Mouse (Mus musculus) intestine, postnatal 0 days (tissue): Measurements from ENCODE around the gene Kcnma1. TPM values are rescaled to one million over a fixed set of nuclear protein-coding genes. Genes with fewer than 3 reads are reported as not detected.

ENCODE experiments used
- ATAC-seq: fragments of 200-750 bp; cut with Nextera tagmentation; 2 replicates; pipeline ENCODE4 v1.8.0; 2017; ENCODE audit warnings: mild to moderate bottlenecking, moderate TSS enrichment, moderate library complexity
- H3K27ac ChIP-seq: fragments of 300-500 bp; sonication (generic); 2 replicates; pipeline ENCODE4 v1.5.1; 2014; ENCODE audit warnings: mild to moderate bottlenecking, low read depth, low read length, moderate library complexity
- H3K27me3 ChIP-seq: fragments of 300-500 bp; sonication (generic); replicated peaks from 2 replicates; pipeline ENCODE4 v1.6.1; 2014; ENCODE audit warnings: low read length, mixed read lengths; ENCODE audit not compliant: control insufficient read depth, insufficient read depth
- H3K36me3 ChIP-seq: fragments of 300-500 bp; sonication (generic); 2 replicates; pipeline ENCODE4 v1.6.1; 2014; ENCODE audit warnings: mild to moderate bottlenecking, moderate library complexity; ENCODE audit not compliant: control insufficient read depth, insufficient read depth
- H3K4me1 ChIP-seq: fragments of 300-500 bp; sonication (generic); replicated peaks from 2 replicates; pipeline ENCODE4 v1.6.1; 2014; ENCODE audit warnings: antibody characterized with exemption, low read length, mixed read lengths; ENCODE audit not compliant: control insufficient read depth, insufficient read depth
- H3K4me2 ChIP-seq: fragments of 300-500 bp; sonication (generic); replicated peaks from 2 replicates; pipeline ENCODE4 v1.6.1; 2014; ENCODE audit warnings: low read depth, mild to moderate bottlenecking, moderate library complexity
- H3K4me3 ChIP-seq: fragments of 300-500 bp; sonication (generic); 2 replicates; pipeline ENCODE4 v1.5.1; 2014; ENCODE audit warnings: low read depth, low read length
- H3K9ac ChIP-seq: fragments of 300-500 bp; sonication (generic); 2 replicates; pipeline ENCODE4 v1.6.1; 2014; ENCODE audit warnings: mild to moderate bottlenecking, low read depth, low read length
- H3K9me3 ChIP-seq: fragments of 300-500 bp; sonication (generic); 2 replicates; pipeline ENCODE4 v1.6.1; 2016; ENCODE audit warnings: mixed run types; ENCODE audit not compliant: control insufficient read depth
- CTCF ChIP-seq: sonication (generic); IDR thresholded peaks from 2 replicates; pipeline ENCODE4 v1.5.1; 2016; ENCODE audit warnings: low read depth, mild to moderate bottlenecking, control low read depth, antibody characterized with exemption, moderate library complexity
- WGBS: fragments of 180-500 bp; shearing (Covaris S2); extraction: QIAGEN DNeasy Blood & Tissue Kit; methylation state at CpG from one replicate; pipeline ENCODE4 v1.1.7; 2014; 5-methylcytosine and 5-hydroxymethylcytosine counted together
- polyA plus RNA-seq: library from polyadenylated mRNA; unstranded; fragments of >200 nt; fragmentation: Nextera tagmentation; extraction: Ambion mirVana; gene quantifications from 2 replicates; pipeline ENCODE4 v1.2.1, GENCODE M21; 2015

Kcnma1 gene
- polyA plus RNA-seq, 1 experiment from 2014 or later = 6.7 TPM

DNA sequence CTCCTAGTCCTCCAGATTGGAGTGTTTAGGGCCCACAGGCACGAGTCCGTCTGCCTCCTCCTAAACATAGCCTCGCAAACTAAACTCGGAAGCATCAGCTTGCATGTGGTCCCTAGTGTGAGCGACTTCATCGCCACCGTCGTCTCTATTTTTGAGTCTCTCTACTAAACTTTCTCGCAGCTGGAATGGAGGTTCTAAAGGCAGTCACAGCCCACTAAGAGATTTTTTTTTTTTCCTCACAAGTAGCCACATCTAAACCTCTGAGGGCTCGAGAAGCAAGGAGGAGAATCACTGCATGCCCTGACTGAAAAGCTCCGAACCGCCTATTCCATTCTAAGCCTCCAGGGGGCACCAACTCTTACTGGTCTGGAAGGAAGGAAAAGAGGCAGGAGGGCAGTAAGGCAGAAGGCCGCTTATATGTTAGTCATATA is 223.0 kb downstream of the Kcnma1 start:
- H3K27ac ChIP-seq = no peak overlapping the region
- H3K4me1 ChIP-seq = 0 out of 2 replicates have a peak, but pooled peaks cover 6% of the 10 kb centered on the region
- H3K27me3 ChIP-seq = no peaks in the 10 kb centered on the region
- no peak overlapping the region for H3K9ac ChIP-seq
- ATAC-seq = no peak
- no peak overlapping the region for H3K4me3 ChIP-seq
- 60% methylated on average over 13 of the region's 13 CpGs for WGBS
- H3K36me3 ChIP-seq = no peaks in the 10 kb centered on the region
- no peak overlapping the region for H3K4me2 ChIP-seq
- peak; percentile 82 for TF ChIP-seq CTCF
- no peaks in the 10 kb centered on the region for H3K9me3 ChIP-seq

DNA sequence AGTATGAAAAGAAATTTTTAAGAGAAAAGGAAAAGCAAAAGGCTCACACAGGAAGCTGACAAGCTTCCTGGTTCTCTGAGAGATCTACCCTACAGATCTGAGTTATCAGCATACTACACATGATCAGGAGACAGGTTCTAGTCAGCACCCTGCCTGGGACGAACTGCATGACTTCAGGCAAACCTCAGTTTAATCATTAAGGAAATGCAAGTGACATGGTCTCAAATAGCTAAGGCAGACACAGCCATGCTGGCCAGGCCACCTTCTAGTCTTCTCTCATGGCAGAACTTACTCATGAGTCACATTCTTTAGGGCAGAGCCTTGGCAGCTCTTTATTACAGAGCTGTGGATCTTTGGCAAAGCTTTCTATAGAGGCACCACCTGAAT is 227.6 kb downstream of the Kcnma1 start:
- peak; percentile 75 for ATAC-seq
- H3K4me3 ChIP-seq = no peak overlapping the region
- no peaks in the 10 kb centered on the region for H3K36me3 ChIP-seq
- no peak for TF ChIP-seq CTCF
- no peak overlapping the region for H3K9ac ChIP-seq
- 10% methylated on average over 1 of the region's 1 CpGs for WGBS
- H3K9me3 ChIP-seq = no peaks in the 10 kb centered on the region
- H3K4me2 ChIP-seq = peak overlapping the region; percentile 55
- 0 out of 2 replicates have a peak, but pooled peaks cover 6% of the 10 kb centered on the region for H3K4me1 ChIP-seq
- H3K27ac ChIP-seq = peak overlapping the region; percentile 73
- no peaks in the 10 kb centered on the region for H3K27me3 ChIP-seq

DNA sequence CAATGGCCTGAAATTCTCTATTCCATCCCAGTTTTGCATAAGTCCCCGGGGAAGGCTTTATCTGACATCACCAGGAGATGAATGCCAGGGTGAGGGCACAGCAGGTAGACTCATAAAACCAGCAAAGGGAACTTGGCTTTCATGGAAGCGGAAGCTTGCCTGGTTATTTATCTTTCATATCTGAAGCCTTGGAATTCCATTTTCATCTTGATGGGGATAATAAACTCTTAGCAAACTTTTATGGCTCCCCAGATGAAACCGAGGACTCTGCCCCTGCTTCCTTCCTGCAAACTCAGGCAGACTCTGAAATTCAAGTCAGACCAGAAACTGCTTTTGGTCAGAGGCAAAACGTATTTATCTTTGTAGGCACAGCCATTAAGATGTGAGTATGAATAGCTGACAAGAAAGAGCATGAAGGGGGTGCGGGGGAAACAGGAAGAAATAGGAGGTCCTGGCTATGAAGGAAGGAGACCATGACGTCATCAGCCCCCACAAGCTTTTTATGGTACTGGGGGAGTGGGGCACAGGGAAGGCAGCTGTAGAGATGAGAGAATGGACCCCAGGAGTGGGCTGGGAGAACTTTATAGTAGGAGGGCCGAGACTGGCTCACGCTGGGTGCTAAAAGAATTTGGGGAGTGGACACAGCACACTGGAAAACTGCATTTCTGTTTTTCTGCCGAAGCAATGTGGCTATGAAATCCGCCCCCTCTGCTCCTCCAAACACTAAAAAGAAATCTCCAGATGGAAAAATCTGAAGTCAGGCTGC is 228.2 kb downstream of the Kcnma1 start:
- ATAC-seq = peak; percentile 66
- H3K4me2 ChIP-seq = peak overlapping the region; percentile 55

GRCm38 (mm10) chr14:23782845-23783609 is 231.3 kb downstream of the Kcnma1 start:
- 74% methylated on average over 8 of the region's 8 CpGs for WGBS
- H3K9ac ChIP-seq = no peak overlapping the region
- no peak for TF ChIP-seq CTCF
- no peak overlapping the region for H3K4me3 ChIP-seq
- H3K4me2 ChIP-seq = no peak overlapping the region
- no peaks in the 10 kb centered on the region for H3K36me3 ChIP-seq
- H3K9me3 ChIP-seq = no peaks in the 10 kb centered on the region
- H3K27me3 ChIP-seq = no peaks in the 10 kb centered on the region
- H3K27ac ChIP-seq = no peak overlapping the region
- 0 out of 2 replicates have a peak, but pooled peaks cover 6% of the 10 kb centered on the region for H3K4me1 ChIP-seq
- ATAC-seq = no peak

More for the DNA sequence above, 228.2 kb downstream of the Kcnma1 start:
- Histone ChIP-seq H3K27me3 (no peaks in the 10 kb centered on the region), H3K9ac (no peak overlapping the region), H3K4me1 (0 out of 2 replicates have a peak, but pooled peaks cover 6% of the 10 kb centered on the region), H3K4me3 (no peak overlapping the region), H3K36me3 (no peaks in the 10 kb centered on the region), H3K27ac (peak overlapping the region; percentile 73), H3K9me3 (no peaks in the 10 kb centered on the region)
- 21% methylated on average over 10 of the region's 10 CpGs for WGBS
- TF ChIP-seq CTCF = no peak

DNA sequence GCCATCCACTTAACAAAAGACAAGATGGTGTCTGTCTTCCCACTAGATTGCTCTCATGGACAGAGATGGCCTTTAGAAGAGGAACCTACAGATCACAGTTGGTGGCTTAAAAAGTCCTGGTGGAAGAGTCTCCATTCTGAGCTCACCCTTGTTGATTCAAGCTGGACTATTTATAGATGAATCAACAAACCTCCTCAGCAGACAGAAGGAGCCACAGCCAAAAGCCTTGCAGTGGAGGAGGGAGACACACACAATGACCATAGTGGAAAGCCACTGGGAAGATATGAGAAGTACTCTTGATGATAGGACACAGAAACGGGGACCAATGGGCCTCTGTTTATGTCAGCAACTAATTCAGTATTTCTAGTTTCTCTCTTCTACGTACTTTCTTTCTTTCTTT is 239.7 kb downstream of the Kcnma1 start:
- ATAC-seq = no peak
- Histone ChIP-seq H3K9ac (no peak overlapping the region), H3K27ac (no peak overlapping the region), H3K4me1 (no peaks in the 10 kb centered on the region), H3K9me3 (no peaks in the 10 kb centered on the region), H3K4me2 (no peak overlapping the region), H3K36me3 (no peaks in the 10 kb centered on the region), H3K4me3 (no peak overlapping the region), H3K27me3 (no peaks in the 10 kb centered on the region)
- TF ChIP-seq CTCF = no peak
- WGBS = 70% methylated on average over 2 of the region's 2 CpGs

GRCm38 (mm10) chr14:23772685-23773084 is 241.6 kb downstream of the Kcnma1 start:
- no peak for ATAC-seq
- Histone ChIP-seq H3K36me3 (no peaks in the 10 kb centered on the region), H3K27me3 (no peaks in the 10 kb centered on the region), H3K9me3 (no peaks in the 10 kb centered on the region), H3K27ac (no peak overlapping the region), H3K4me1 (no peaks in the 10 kb centered on the region), H3K4me2 (no peak overlapping the region), H3K4me3 (no peak overlapping the region), H3K9ac (no peak overlapping the region)
- 48% methylated on average over 3 of the region's 3 CpGs for WGBS
- no peak for TF ChIP-seq CTCF
